Mouse (Mus musculus) limb, embryonic 15.5 days (tissue): ENCODE measurements at regions not wholly inside any gene's neighbourhood (a gene's known extent, or its start where the extent isn't known, plus 50 kb on each side); places are given as distances from the start of the nearest gene placed in this dataset.

Experiments used
- ATAC-seq: fragments of 200-750 bp; cut with Nextera tagmentation; 2 replicates; pipeline ENCODE4 v1.8.0; 2017; ENCODE audit warnings: low read depth, moderate TSS enrichment; ENCODE audit not compliant: insufficient number of reproducible peaks, low FRiP score, low TSS enrichment
- H3K27ac ChIP-seq: fragments of 300-500 bp; sonication (generic); 2 replicates; pipeline ENCODE4 v1.5.1; 2015; ENCODE audit warnings: moderate library complexity, mild to moderate bottlenecking, inconsistent platforms
- H3K27me3 ChIP-seq: fragments of 300-500 bp; sonication (generic); 2 replicates; pipeline ENCODE4 v1.6.1; 2015; ENCODE audit warnings: inconsistent platforms
- H3K36me3 ChIP-seq: fragments of 300-500 bp; sonication (generic); 2 replicates; pipeline ENCODE4 v1.6.1; 2015; ENCODE audit warnings: inconsistent platforms
- H3K4me1 ChIP-seq: fragments of 300-500 bp; sonication (generic); 2 replicates; pipeline ENCODE4 v1.6.1; 2015; ENCODE audit warnings: inconsistent platforms
- H3K4me2 ChIP-seq: fragments of 300-500 bp; sonication (generic); 2 replicates; pipeline ENCODE4 v1.6.1; 2015; ENCODE audit warnings: mild to moderate bottlenecking, inconsistent platforms
- H3K4me3 ChIP-seq: fragments of 300-500 bp; sonication (generic); 2 replicates; pipeline ENCODE4 v1.5.1; 2015; ENCODE audit warnings: mild to moderate bottlenecking, inconsistent platforms
- H3K9ac ChIP-seq: fragments of 300-500 bp; sonication (generic); 2 replicates; pipeline ENCODE4 v1.6.1; 2015; ENCODE audit warnings: inconsistent platforms
- H3K9me3 ChIP-seq: fragments of 300-500 bp; sonication (generic); 2 replicates; pipeline ENCODE4 v1.6.1; 2016; ENCODE audit warnings: inconsistent platforms
- WGBS: fragments of 180-500 bp; shearing (Covaris S2); methylation state at CpG from one replicate; pipeline ENCODE4 v1.1.7; 2015; 5-methylcytosine and 5-hydroxymethylcytosine counted together

DNA sequence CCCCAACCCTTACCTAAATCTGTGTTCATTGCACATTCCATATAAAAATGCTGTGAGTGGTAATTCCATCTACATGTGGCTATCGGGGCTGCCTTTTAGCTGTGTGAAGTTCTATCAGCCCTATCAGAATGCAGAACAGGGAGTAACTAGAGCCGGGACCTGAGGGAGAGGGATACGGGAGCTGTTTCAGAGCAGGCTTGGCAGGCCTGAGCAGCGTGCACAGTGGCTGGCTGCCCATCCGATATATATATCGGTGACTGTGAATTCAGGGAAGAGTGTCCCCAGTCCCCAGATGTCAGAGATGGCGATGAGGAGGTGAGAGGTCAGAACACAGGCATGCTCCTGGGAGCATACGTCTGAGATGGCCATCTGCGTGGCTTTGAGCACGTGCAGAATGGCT lies 79.0 kb downstream of the Arl4c start:
- no peak for ATAC-seq

DNA sequence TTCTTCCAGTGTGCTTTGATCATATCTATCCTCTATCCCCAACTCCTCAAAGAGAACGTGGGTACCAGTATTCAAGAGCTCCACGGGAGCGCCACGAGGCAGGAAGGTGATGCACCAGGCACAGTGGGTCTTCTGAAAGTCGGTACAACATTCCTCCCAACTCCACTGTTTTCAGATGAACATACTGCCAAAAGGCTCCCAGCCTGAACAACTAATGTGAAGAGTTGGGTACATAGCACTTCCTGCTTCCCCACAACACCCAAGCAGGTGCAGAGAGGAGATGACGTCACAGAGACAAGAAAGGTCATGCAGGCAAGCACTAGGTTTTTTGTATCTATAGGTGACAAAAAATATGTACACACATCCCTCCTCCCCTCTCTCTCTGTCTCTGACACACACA lies 79.7 kb downstream of the Arl4c start:
- Histone ChIP-seq H3K36me3 (no peaks in the 10 kb centered on the region), H3K4me1 (no peaks in the 10 kb centered on the region), H3K9ac (no peak overlapping the region), H3K4me2 (no peak overlapping the region), H3K27ac (no peak overlapping the region), H3K27me3 (no peaks in the 10 kb centered on the region), H3K9me3 (no peaks in the 10 kb centered on the region), H3K4me3 (no peak overlapping the region)
- 86% methylated on average over 6 of the region's 6 CpGs for WGBS
- no peak for ATAC-seq

More for the DNA sequence above, 79.0 kb downstream of the Arl4c start:
- Histone ChIP-seq H3K27ac (no peak overlapping the region), H3K4me3 (no peak overlapping the region), H3K36me3 (no peaks in the 10 kb centered on the region), H3K9ac (no peak overlapping the region), H3K4me2 (no peak overlapping the region), H3K27me3 (no peaks in the 10 kb centered on the region), H3K9me3 (no peaks in the 10 kb centered on the region), H3K4me1 (no peaks in the 10 kb centered on the region)
- WGBS = 54% methylated on average over 10 of the region's 10 CpGs

DNA sequence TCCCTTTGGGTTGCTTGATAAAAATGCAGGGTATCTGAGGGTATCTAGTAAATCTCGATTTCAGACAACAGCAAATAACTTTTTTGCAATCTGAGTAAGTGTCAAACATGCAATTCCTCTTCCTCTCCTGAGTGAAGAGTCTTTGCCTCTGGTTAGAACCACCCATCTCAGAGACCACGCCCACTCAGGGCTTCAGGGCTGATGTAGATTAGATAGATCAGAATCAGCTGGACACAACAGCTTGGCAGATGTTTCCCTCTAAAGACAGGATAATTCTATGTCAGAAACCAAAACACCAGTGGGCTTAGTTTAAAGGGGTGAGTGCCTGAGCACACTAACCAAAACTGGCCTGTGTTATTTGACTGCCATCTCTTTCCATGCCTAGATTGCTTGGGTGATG lies 80.8 kb downstream of the Arl4c start:
- WGBS = 53% methylated on average over 2 of the region's 2 CpGs
- no peak for ATAC-seq

DNA sequence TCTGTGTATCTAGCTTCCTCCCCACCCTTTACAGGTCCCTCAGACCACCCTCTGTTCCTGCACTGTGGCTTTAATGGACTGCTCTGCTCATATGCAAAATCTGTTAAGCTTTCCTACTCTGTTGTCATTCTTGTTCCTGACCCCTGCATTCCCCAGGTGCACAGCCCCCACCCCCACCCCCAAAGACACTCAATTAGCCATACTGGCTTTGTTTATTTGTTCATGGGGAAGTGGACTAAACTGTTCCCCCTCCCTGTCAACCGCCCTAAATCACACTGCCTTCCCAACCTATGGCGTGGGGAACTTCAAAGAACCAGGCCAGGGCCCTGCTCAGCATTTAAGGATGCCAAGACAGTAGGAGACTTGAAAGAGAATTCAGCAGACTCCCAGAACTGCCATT lies 89.0 kb downstream of the Arl4c start:
- Histone ChIP-seq H3K4me1 (0 out of 2 replicates have a peak, but pooled peaks cover 3% of the 10 kb centered on the region), H3K27me3 (no peaks in the 10 kb centered on the region), H3K27ac (no peak overlapping the region), H3K9me3 (no peaks in the 10 kb centered on the region), H3K36me3 (no peaks in the 10 kb centered on the region), H3K9ac (no peak overlapping the region), H3K4me3 (no peak overlapping the region), H3K4me2 (no peak overlapping the region)
- no peak for ATAC-seq
- WGBS = 20% methylated on average over 2 of the region's 2 CpGs

More for the DNA sequence above, 80.8 kb downstream of the Arl4c start:
- no peak overlapping the region for H3K27ac ChIP-seq
- H3K9me3 ChIP-seq = no peaks in the 10 kb centered on the region
- H3K36me3 ChIP-seq = no peaks in the 10 kb centered on the region
- no peak overlapping the region for H3K4me2 ChIP-seq
- no peaks in the 10 kb centered on the region for H3K27me3 ChIP-seq
- no peaks in the 10 kb centered on the region for H3K4me1 ChIP-seq
- no peak overlapping the region for H3K4me3 ChIP-seq
- H3K9ac ChIP-seq = no peak overlapping the region

DNA sequence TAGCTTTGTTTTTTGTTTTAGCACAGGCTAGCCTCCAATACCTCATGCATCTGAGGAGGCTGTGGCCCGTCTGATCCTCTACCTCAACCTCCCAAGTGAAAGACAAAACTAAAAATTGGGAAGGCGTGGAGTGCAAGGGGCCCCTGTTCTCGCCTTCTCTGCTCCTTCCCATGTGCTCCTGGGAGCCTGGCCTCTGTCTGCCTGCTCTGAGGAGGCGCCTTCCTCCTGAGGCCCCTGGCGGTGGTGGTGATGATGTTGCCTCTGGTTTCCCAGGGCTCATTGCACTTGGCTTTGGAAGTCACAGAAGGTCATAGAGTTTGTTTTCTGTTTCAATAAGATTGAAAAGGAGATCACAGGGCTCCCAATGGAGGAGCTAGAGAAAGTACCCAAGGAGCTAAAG lies 90.8 kb downstream of the Arl4c start:
- no peak for ATAC-seq
- no peaks in the 10 kb centered on the region for H3K36me3 ChIP-seq
- H3K4me3 ChIP-seq = no peak overlapping the region
- peaks cover 4% of the 10 kb centered on the region; the same call in 1 of the 2 replicates for H3K4me1 ChIP-seq
- H3K4me2 ChIP-seq = no peak overlapping the region
- 77% methylated on average over 5 of the region's 5 CpGs for WGBS
- no peaks in the 10 kb centered on the region for H3K9me3 ChIP-seq
- H3K27me3 ChIP-seq = no peaks in the 10 kb centered on the region
- no peak overlapping the region for H3K27ac ChIP-seq
- H3K9ac ChIP-seq = no peak overlapping the region

DNA sequence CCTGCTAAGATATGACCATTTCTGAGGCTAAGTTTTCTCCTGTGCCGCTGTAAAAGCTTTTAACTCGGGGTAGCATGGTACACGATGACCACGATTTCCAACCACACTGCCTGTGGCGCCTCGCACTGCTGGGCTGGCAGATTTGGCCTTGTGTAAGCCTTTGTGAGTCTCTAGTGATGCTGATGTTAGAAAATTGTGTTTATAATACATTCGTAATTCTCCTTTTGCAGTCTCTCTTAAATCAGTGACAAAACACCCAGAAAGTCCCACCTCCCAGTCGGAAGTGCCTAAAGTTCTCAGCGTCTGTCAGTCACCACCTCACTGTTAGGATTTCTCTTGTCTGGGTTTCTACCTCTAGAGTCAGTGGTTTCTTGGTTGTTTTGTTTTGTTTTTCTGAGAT lies 91.2 kb downstream of the Arl4c start:
- Histone ChIP-seq H3K27me3 (no peaks in the 10 kb centered on the region), H3K9ac (no peak overlapping the region), H3K27ac (no peak overlapping the region), H3K9me3 (no peaks in the 10 kb centered on the region), H3K4me3 (no peak overlapping the region), H3K4me1 (peaks cover 8% of the 10 kb centered on the region; the same call in 1 of the 2 replicates), H3K36me3 (no peaks in the 10 kb centered on the region), H3K4me2 (no peak overlapping the region)
- no peak for ATAC-seq
- WGBS = 78% methylated on average over 9 of the region's 9 CpGs

DNA sequence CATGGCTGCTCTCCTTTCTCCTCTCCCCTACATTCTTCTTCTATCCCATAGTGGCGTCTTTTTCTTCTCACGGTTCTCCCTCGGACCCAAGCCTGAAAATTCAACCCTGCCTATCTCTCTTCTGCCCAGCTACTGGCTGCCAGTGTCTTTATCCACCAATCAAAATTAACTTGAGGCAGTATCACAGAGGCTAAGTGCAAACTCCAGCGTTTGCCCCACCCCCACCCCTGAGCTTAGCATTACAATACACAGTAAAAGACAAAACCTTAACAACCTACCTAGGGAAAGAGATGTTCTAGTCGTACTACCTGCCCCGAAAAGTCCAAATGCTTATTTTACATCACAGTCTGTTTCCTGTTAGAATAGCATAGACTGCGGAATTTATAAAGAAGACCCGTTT lies 93.2 kb downstream of the Arl4c start:
- H3K9me3 ChIP-seq = no peaks in the 10 kb centered on the region
- H3K27me3 ChIP-seq = no peaks in the 10 kb centered on the region
- no peak overlapping the region for H3K27ac ChIP-seq
- H3K36me3 ChIP-seq = no peaks in the 10 kb centered on the region
- H3K4me2 ChIP-seq = no peak overlapping the region
- H3K4me3 ChIP-seq = no peak overlapping the region
- 44% methylated on average over 8 of the region's 8 CpGs for WGBS
- no peak for ATAC-seq
- peaks cover 8% of the 10 kb centered on the region; the same call in 1 of the 2 replicates for H3K4me1 ChIP-seq
- H3K9ac ChIP-seq = no peak overlapping the region

DNA sequence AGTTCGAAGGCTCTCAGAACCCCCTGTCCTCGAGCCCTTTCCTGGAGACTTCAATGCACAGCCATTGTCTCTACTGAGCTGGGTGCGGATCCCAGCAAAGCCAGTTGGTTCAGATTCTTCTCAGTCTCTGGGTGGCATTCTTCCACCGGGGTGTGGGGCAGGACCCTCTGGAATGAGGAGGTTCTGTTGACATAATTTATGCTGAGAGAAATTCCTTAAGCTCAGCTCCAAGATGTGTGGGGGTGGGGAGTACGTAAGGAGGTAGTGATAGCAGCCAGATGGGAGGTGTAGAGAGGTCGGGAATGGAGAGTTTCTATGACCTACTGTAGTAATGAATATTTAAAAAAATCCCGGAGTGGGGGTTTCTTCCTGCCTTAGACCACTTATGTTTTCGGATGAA lies 93.8 kb downstream of the Arl4c start:
- H3K27ac ChIP-seq = no peak overlapping the region
- H3K9me3 ChIP-seq = no peaks in the 10 kb centered on the region
- H3K4me3 ChIP-seq = no peak overlapping the region
- ATAC-seq = no peak
- 35% methylated on average over 8 of the region's 8 CpGs for WGBS
- H3K9ac ChIP-seq = no peak overlapping the region
- peaks cover 5% of the 10 kb centered on the region; the same call in 1 of the 2 replicates for H3K4me1 ChIP-seq
- no peaks in the 10 kb centered on the region for H3K27me3 ChIP-seq
- H3K36me3 ChIP-seq = no peaks in the 10 kb centered on the region
- H3K4me2 ChIP-seq = no peak overlapping the region

DNA sequence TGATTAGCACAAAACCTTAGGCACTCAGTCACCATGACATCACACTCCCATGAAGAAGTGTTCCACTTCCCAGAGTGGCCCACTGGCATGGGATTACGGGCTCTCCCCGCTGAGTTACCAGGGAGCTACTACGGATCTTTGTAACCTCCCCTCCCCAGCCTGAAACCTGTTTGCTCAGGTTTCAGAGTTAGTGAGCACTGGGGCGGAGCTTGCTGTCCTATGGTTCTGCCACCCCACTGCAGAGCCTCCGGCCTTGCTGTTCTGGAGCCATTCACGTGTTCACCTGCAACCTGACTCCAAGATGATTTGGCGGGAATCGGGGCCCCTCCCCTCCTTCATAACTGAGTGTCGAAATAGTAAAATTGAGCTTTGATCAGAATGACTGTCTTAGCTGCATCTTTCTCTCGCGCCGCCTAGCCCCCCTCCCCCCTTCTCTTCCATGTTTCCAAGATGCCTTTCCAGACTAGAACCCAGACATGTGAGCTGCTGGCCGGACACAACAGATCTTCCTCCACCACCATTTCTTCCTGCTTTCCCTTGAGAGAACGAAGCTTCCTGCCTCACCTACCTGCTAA lies 95.8 kb upstream of the Glrp1 start:
- H3K4me1 ChIP-seq = peaks cover 4% of the 10 kb centered on the region; the same call in 1 of the 2 replicates
- no peaks in the 10 kb centered on the region for H3K36me3 ChIP-seq
- H3K9ac ChIP-seq = no peak overlapping the region
- H3K9me3 ChIP-seq = no peaks in the 10 kb centered on the region
- H3K4me2 ChIP-seq = no peak overlapping the region
- H3K27ac ChIP-seq = 0 out of 2 replicates have a peak overlapping the region, but pooled peaks have one; percentile 50
- no peak for ATAC-seq
- no peaks in the 10 kb centered on the region for H3K27me3 ChIP-seq
- no peak overlapping the region for H3K4me3 ChIP-seq
- WGBS = 35% methylated on average over 14 of the region's 14 CpGs

DNA sequence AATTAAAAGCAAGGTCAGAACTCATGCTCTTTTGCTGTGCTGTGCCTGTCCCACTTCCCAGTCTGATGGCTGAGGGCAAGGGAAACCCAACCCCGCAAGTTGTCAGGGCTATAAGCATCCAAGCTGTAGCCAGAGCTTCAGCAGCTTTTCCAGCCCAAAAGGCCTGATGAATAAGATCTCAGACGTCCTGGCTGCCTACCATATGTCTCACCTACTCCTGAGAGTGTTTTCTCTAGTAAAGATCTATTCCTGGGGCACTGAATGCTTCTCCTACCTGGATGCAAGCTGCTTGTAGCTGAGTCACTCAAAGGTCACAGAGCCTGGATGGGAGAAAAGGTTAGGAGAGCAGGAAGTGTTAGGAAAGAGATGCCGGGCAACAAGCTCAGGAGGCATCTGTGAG lies 92.4 kb upstream of the Glrp1 start:
- H3K27me3 ChIP-seq = no peaks in the 10 kb centered on the region
- no peak overlapping the region for H3K4me2 ChIP-seq
- no peak overlapping the region for H3K9ac ChIP-seq
- 54% methylated on average over 3 of the region's 3 CpGs for WGBS
- ATAC-seq = no peak
- H3K4me3 ChIP-seq = no peak overlapping the region
- no peaks in the 10 kb centered on the region for H3K9me3 ChIP-seq
- peaks cover 4% of the 10 kb centered on the region; the same call in 1 of the 2 replicates for H3K4me1 ChIP-seq
- H3K36me3 ChIP-seq = no peaks in the 10 kb centered on the region
- no peak overlapping the region for H3K27ac ChIP-seq

DNA sequence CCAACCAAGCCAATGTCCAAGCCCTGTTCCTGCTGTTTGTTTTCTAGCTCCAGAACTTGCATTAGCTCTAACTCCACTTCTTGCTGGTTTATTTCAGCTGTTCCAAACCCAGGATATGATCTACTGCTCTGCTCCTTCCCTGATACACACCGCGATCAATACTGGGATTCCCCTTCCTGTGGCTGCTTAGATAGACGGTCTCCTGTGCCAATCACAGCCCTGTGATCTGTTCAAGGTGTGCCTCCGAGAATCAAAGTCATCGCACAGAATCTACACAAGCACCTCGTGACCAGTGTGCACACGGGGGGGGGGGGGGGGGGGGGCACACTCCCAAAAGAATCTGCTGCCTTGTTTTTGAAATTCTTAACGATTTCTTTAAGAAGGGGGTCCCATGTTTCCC lies 91.9 kb upstream of the Glrp1 start:
- Histone ChIP-seq H3K27ac (no peak overlapping the region), H3K36me3 (no peaks in the 10 kb centered on the region), H3K4me3 (no peak overlapping the region), H3K27me3 (no peaks in the 10 kb centered on the region), H3K4me2 (no peak overlapping the region), H3K9ac (no peak overlapping the region), H3K4me1 (peaks cover 4% of the 10 kb centered on the region; the same call in 1 of the 2 replicates), H3K9me3 (no peaks in the 10 kb centered on the region)
- 76% methylated on average over 6 of the region's 8 CpGs for WGBS
- ATAC-seq = no peak

DNA sequence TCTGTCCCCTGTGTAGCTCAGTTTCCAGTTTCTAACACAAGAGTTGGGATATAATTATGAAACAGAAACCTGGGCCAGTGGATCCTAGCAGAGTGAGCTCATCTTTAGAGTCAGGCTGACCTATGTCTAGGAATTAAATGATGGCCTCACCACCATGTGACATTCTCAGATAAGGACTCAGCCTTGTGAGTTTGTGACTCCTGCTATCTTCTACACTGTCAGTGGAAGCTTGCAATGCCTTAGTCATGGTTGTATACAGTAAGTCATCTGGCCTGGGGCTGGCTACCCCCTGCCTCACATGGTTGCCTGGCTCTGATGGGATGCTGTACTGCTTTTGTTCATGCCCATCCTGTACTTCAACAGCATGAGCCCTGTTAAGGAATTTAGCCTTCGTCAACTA lies 90.3 kb upstream of the Glrp1 start:
- Histone ChIP-seq H3K4me2 (no peak overlapping the region), H3K4me1 (no peaks in the 10 kb centered on the region), H3K27ac (no peak overlapping the region), H3K9me3 (no peaks in the 10 kb centered on the region), H3K9ac (no peak overlapping the region), H3K36me3 (no peaks in the 10 kb centered on the region), H3K4me3 (no peak overlapping the region), H3K27me3 (no peaks in the 10 kb centered on the region)
- no peak for ATAC-seq
- 68% methylated on average over 1 of the region's 1 CpGs for WGBS
